Mouse (Mus musculus): Measurements from ENCODE around the gene Atg4d. TPM values are rescaled to one million over a fixed set of nuclear protein-coding genes. Genes with fewer than 3 reads are reported as not detected.
A peak's percentile ranks its signal among the peaks of the same experiment; 100 is the strongest.
"Not testable (repeated sequence)": the region's sequence is repeated elsewhere in the genome, so short reads cannot be mapped to it uniquely, and the experiment has no call there.

Atg4d gene
- polyA plus RNA-seq, 1 experiment from 2014 or later = 44.7 TPM

DNA sequence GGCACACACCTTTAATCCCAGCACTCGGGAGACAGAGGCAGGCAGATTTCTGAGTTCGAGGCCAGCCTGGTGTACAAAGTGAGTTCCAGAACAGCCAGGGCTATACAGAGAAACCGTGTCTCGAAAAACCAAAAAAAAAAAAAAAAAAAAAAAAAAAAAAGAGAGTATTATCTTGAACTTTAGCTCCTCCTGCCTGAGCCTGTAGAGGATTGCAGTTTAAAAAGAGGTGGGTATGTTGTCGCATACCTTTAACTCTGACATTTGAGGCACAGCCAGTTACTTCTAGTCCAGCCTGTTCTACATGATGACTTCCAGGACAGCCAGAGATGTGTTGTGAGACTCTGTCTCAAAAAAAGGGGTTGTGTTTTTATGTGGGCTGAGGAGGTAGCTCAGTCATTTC, 4.5 kb downstream of the Atg4d start:
- H3K9ac ChIP-seq (ENCODE audit: low read depth, low read length); H3K9me3 ChIP-seq (ENCODE audit: control insufficient read depth); H3K27ac ChIP-seq (ENCODE audit: low read depth, low read length); H3K4me1 ChIP-seq (replicated peaks; ENCODE audit: control insufficient read depth, insufficient read depth, low read length); H3K4me3 ChIP-seq (ENCODE audit: low read depth, low read length); H3K4me2 ChIP-seq (replicated peaks; ENCODE audit: low read depth); ATAC-seq; H3K27me3 ChIP-seq (replicated peaks; ENCODE audit: control insufficient read depth, insufficient read depth, low read length): not testable (repeated sequence)
- WGBS = 73% methylated on average over 5 of the region's 5 CpGs
- TF ChIP-seq CTCF (IDR thresholded peaks at IDR 0.05; ENCODE audit: low read depth) = 0 out of 2 replicates have a peak, but pooled peaks have one; percentile 8
- H3K36me3 ChIP-seq (ENCODE audit: control insufficient read depth, insufficient read depth) = peaks cover 65% of the 10 kb centered on the region

DNA sequence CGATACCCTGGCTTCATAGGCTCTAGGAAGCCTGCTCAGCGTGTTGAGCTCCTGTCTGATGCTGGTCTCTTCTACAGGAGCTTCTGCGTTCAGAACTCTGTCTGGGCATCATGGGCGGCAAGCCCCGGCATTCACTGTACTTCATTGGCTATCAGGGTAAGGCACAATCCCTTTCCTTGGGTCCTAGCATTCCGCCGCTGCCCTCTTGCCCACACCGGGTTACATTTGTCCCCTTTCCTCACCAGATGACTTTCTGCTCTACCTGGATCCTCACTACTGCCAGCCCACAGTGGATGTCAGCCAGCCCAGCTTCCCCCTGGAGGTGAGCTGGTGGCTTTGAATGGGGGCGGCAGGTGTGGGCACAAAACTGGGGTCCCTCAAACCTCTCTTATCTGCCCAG, 7.3 kb downstream of the Atg4d start:
- 92% methylated on average over 9 of the region's 9 CpGs for WGBS
- Histone ChIP-seq H3K4me2 (replicated peaks; ENCODE audit: low read depth) (no peak overlapping the region), H3K36me3 (ENCODE audit: control insufficient read depth, insufficient read depth) (peaks cover 91% of the 10 kb centered on the region), H3K9ac (ENCODE audit: low read depth, low read length) (no peak overlapping the region), H3K4me1 (replicated peaks; ENCODE audit: control insufficient read depth, insufficient read depth, low read length) (no peaks in the 10 kb centered on the region), H3K27ac (ENCODE audit: low read depth, low read length) (no peak overlapping the region), H3K27me3 (replicated peaks; ENCODE audit: control insufficient read depth, insufficient read depth, low read length) (no peaks in the 10 kb centered on the region), H3K9me3 (ENCODE audit: control insufficient read depth) (no peaks in the 10 kb centered on the region), H3K4me3 (ENCODE audit: low read depth, low read length) (no peak overlapping the region)
- TF ChIP-seq CTCF (IDR thresholded peaks at IDR 0.05; ENCODE audit: low read depth) = no peak
- ATAC-seq = no peak

DNA sequence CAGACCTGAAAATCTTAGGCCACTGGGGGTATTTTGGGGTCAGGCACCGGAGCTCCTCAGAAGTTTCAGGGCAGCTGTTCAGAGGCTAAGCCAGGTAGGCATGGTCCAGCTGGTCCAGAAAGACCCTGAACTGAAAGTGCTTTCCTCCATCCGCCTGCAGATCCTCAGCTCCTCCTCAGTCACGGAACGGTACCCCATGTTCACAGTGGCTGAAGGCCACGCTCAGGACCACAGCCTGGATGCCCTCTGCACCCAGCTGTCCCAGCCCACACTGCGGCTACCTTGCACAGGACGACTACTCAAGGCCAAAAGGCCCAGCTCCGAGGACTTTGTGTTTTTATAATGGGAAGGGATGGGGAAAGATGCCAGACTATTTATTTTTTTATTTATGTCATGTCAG, 8.0 kb downstream of the Atg4d start:
- Histone ChIP-seq H3K4me1 (replicated peaks; ENCODE audit: control insufficient read depth, insufficient read depth, low read length) (no peaks in the 10 kb centered on the region), H3K4me3 (ENCODE audit: low read depth, low read length) (no peak overlapping the region), H3K27ac (ENCODE audit: low read depth, low read length) (no peak overlapping the region; the same call in 1 of the 2 replicates), H3K9ac (ENCODE audit: low read depth, low read length) (no peak overlapping the region), H3K9me3 (ENCODE audit: control insufficient read depth) (no peaks in the 10 kb centered on the region), H3K27me3 (replicated peaks; ENCODE audit: control insufficient read depth, insufficient read depth, low read length) (no peaks in the 10 kb centered on the region), H3K36me3 (ENCODE audit: control insufficient read depth, insufficient read depth) (peaks cover 94% of the 10 kb centered on the region), H3K4me2 (replicated peaks; ENCODE audit: low read depth) (no peak overlapping the region)
- TF ChIP-seq CTCF (IDR thresholded peaks at IDR 0.05; ENCODE audit: low read depth) = no peak
- ATAC-seq = no peak
- 76% methylated on average over 8 of the region's 8 CpGs for WGBS

DNA sequence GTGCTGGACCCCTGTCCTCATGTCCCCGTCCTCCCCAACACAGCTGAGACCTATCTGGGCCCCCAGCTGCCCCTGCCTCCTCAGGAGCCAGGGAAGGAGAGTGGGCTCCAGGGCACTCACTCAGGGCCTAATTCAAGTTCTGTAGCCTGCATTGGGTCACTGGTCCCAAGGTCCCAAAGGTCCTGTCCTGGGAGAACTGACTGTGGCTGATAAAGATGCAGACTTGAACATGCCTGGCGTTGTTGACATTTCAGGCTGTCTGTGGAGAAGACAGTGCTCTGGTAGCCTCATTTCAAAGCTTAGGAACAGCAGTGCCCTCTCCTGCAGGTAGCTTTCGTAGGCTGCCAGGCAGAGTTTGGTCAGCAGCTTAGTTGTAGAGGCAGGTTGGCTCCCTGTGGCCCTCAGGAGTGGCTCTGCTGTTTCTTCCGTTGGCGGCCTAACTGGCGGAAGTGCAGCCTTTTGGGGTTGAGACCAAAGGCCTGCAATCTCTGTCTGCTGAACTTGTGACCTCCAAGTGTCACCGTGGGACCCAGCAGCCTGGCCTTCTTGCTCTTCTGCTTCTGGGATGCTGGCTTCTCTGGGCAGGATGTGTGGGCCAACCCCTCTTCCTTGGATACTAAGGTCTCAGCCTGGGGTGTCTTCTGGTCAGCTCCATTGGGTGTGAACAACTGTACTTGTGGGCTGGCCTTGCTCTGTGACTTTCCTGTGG, 8.6 kb downstream of the Atg4d start:
- H3K36me3 ChIP-seq (ENCODE audit: control insufficient read depth, insufficient read depth) = peaks cover 90% of the 10 kb centered on the region

DNA sequence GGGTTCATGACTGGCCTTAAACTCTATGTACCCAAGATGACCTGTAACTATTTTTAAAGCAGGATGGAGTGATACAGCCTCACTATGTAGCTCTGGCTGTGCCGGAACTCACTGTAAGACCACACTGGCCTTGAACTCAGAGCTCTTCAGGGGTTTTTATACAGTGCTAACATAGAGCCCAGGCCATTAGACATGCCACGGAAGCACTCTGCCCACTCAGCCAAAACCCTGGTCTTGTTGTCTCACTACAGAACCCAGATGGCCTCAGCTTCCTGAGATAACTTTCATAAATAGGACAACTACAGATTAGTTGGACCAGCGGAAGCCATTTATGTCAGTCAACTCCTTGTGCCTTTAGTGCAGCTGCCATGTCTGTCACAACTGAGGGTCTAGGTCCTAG, 9.2 kb downstream of the Atg4d start:
- Histone ChIP-seq H3K27me3 (replicated peaks; ENCODE audit: control insufficient read depth, insufficient read depth, low read length) (no peaks in the 10 kb centered on the region), H3K36me3 (ENCODE audit: control insufficient read depth, insufficient read depth) (peaks cover 91% of the 10 kb centered on the region), H3K9ac (ENCODE audit: low read depth, low read length) (no peak overlapping the region), H3K4me2 (replicated peaks; ENCODE audit: low read depth) (no peak overlapping the region), H3K4me1 (replicated peaks; ENCODE audit: control insufficient read depth, insufficient read depth, low read length) (no peaks in the 10 kb centered on the region), H3K9me3 (ENCODE audit: control insufficient read depth) (no peaks in the 10 kb centered on the region), H3K4me3 (ENCODE audit: low read depth, low read length) (no peak overlapping the region), H3K27ac (ENCODE audit: low read depth, low read length) (no peak overlapping the region)
- TF ChIP-seq CTCF (IDR thresholded peaks at IDR 0.05; ENCODE audit: low read depth) = no peak
- ATAC-seq = no peak
- WGBS = 91% methylated on average over 3 of the region's 3 CpGs

More for the DNA sequence above, 8.6 kb downstream of the Atg4d start:
- Histone ChIP-seq H3K4me2 (replicated peaks; ENCODE audit: low read depth) (no peak overlapping the region), H3K4me3 (ENCODE audit: low read depth, low read length) (no peak overlapping the region), H3K9me3 (ENCODE audit: control insufficient read depth) (no peaks in the 10 kb centered on the region), H3K27ac (ENCODE audit: low read depth, low read length) (peak overlapping the region; percentile 1; the same call in 1 of the 2 replicates), H3K4me1 (replicated peaks; ENCODE audit: control insufficient read depth, insufficient read depth, low read length) (no peaks in the 10 kb centered on the region), H3K27me3 (replicated peaks; ENCODE audit: control insufficient read depth, insufficient read depth, low read length) (no peaks in the 10 kb centered on the region), H3K9ac (ENCODE audit: low read depth, low read length) (no peak overlapping the region)
- WGBS = 85% methylated on average over 7 of the region's 7 CpGs
- TF ChIP-seq CTCF (IDR thresholded peaks at IDR 0.05; ENCODE audit: low read depth) = no peak
- no peak for ATAC-seq

DNA sequence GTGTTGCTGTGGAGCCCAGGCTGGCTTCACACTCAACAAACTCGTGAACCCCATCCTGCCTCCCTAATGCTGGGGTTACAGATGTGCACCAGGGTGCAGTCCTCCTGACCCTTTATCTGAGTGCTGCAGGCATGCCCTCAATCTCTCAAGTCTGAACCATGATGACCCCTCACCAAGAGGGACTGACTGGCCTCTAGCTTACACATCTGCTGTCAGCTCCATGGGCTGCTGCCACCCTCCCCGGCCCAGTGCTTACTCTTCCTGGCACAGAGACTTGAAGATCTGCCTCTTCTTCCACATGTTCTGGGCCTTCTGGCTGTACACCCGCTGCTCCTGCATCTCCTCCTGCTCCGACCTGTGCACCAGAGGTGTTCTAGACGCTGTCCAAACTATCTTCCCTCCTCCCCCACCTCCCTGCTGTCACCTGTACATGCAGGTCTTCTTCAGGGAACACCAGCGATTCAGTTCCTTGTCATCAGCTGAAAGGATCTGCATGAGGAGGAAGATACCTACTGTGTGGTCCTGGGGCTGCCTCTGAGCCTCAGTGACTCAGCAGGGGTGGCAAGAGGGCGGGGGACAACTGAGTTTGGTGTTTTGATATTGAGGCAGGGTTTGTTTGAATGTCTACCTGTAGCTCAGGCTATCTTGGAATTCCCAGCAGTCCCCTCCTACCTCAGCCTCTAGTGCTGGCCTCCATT, 10.1 kb downstream of the Atg4d start:
- H3K4me2 ChIP-seq (replicated peaks; ENCODE audit: low read depth) = no peak overlapping the region
- no peak overlapping the region for H3K4me3 ChIP-seq (ENCODE audit: low read depth, low read length)
- no peaks in the 10 kb centered on the region for H3K27me3 ChIP-seq (replicated peaks; ENCODE audit: control insufficient read depth, insufficient read depth, low read length)
- no peaks in the 10 kb centered on the region for H3K4me1 ChIP-seq (replicated peaks; ENCODE audit: control insufficient read depth, insufficient read depth, low read length)
- 85% methylated on average over 7 of the region's 7 CpGs for WGBS
- H3K9ac ChIP-seq (ENCODE audit: low read depth, low read length) = no peak overlapping the region
- no peak for TF ChIP-seq CTCF (IDR thresholded peaks at IDR 0.05; ENCODE audit: low read depth)
- no peak for ATAC-seq
- peaks cover 93% of the 10 kb centered on the region for H3K36me3 ChIP-seq (ENCODE audit: control insufficient read depth, insufficient read depth)
- no peaks in the 10 kb centered on the region for H3K9me3 ChIP-seq (ENCODE audit: control insufficient read depth)
- no peak overlapping the region for H3K27ac ChIP-seq (ENCODE audit: low read depth, low read length)
